Mouse (Mus musculus) activated CD4-positive, CD25-positive, alpha-beta regulatory T cell (primary cell): Measurements from ENCODE around the gene Rpl19. TPM values are rescaled to one million over a fixed set of nuclear protein-coding genes. Genes with fewer than 3 reads are reported as not detected.

ENCODE experiments used
- polyA plus RNA-seq, 2 experiments: library from polyadenylated mRNA; unstranded; fragments of 100-300 nt; shearing (Covaris generic); gene quantifications; one replicate each; pipeline ENCODE4 v1.2.1; 2017

Rpl19 gene
- polyA plus RNA-seq: 1,000 to 10,000 TPM; 1,409 to 2,156 TPM

DNA sequence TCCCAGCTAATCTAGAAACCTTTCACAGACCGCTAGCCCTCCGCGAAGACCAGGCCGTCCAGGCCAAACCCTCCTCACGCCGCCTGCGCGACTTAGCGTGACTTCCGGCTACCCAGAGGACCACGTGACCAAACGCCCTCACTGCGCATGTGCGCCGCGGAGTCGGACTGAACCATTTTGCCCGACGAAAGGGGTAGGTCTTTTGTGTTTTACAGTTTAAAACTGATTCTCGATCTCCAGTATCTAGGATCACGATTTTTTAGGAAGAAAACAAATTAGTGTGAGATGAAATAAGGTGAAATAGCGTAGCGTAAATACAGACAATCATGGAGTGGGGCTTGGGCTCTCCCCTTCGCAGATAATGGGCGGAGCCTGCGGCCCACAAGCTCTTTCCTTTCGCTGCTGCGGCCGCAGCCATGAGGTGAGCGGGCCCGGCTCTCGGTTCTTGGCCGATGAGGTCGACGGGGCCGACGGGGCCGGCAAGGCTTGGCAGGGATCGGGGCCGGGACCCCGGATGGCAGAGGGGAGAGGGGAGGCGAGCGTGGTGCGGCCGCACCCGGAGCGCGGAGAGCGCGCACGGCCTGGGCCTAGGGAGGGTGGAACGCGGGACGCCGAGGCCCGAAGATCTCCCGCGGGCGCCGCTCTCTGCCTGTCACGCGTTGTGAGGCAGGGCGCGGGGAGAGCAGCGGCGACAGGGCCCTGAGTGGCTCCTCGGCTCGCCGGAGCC is at the start of gene Rpl19:
Gene Rpl19, plus strand, starts transcription at position 141 of the 727 bp plus-strand sequence.

DNA sequence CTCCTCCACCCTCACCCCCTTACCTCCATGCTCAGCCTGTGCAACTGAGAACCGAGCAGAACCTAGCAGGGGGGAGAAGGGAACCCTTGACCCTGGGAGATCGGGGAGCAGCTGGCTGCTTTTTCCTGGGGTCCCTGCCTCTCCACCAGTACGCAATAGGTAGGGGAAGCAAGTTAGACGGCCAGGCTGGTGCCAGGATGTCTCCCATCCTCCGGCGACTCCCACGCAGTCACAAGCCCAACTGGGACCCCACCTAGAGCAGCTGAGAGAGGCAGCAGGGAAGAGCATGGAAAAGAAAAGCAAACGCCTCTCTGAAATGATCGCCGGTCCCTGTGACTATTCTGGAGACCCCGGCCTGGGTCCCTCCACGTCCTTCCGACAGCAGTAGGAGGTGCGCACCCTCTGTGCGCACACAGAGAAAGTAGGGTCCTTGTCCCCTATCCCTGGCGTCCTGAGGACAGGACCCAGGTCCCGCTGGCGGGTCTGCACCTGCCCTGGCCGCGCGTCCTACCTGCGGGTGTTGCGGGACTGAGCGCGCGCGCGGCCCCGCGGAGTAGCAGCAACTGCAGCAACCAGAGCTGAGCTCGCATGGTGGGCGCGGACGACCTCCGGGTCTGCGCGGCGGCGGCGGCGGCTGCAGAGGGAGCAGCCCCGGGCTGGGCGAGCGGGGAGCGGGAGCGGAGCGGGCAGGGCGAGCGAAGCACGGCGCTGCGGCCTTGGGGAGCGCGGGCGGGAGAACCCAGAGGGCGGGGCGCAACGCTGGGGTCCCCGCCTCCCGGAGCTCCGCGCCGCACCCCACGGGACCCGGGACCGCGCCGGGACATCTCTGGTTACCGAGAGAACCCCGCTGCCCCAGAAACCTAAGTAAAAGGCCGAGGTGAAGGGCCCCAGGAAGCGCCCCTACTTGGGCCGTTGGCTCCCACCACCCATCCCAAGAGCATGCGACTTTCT is 40.5 kb upstream of the Rpl19 start, which contains the start of gene Plxdc1:
Gene Plxdc1, minus strand, starts transcription at position 718 of the 951 bp plus-strand sequence.

DNA sequence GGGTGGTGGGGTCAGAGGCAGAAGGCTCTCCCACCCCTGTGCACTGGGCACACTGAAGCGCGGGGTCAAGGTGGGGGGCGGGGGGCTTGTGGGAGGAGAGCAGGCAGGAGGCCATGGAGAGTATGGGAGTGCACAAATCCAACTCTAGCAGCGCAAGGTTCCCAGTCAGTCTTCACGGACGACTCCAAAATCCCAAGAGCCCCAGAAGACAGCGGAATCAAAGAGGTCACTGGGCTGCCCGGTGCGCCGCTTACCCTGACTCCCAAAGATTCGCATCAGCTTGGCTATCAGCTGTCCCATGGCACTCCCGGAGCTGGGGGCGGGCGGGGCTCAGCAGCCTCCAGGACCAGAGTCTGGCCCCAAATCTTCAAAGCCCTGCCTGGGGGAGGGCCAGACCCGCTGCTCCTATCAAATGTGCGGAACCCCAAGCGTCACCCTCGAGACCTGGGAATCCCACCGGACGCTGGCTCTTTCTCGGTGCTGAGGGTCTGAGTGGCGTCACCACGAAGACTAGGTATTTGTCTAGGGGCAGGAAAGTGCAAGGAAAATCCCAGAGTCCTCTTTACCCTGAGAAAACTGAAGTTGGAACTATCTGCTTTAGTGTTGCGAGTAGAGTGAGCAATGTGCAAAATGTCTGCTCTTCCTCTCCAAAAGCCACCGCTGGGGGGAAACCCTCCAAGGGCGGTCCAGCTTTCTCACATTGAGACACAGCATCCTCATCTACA is 30.8 kb upstream of the Rpl19 start, which contains the start of gene Arl5c:
Gene Arl5c, minus strand, starts transcription at position 618 of the 725 bp plus-strand sequence.

DNA sequence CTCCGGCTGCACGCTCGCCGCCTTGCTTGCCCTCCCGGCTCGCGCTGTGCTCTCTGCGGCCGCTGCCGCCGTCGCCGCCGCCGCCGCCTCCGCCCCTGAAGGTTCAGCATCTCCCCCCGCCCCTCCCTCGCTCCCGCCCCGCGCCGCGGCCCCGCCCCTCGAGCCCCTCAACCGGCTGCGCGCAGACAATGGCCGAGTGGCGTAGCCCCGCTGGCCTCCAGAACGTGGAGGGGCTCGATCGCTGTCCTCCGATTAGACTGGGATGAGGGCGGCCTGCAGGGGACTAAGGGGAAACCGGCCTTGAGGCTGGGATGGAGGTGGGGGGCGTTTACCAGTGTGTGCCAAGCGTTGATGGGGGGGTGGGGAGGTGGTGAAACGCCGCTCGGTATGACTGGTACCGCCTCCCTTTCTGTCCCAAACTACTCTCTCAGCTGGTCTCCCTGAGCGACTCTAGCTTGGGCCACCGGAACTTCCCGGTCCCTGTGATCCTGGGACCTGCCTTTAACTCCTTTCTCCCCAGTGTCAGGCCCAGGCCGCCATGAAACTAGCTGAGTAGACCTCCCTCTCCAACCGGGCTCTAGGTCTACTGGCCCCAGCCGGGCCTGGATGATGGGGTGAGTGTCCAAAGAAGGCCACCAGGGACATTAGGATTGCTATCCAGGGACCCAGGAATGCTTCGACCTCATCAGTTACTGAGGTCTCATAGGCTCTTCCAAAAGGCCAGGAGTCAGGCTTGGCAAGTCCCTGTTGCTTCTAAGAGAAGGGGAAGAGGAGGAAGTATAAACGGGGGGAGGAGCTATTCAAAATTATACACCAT is 3.7 kb upstream of the Rpl19 start, which contains the start of gene Cacnb1:
Gene Cacnb1, minus strand, starts transcription at position 480 of the 817 bp plus-strand sequence.

DNA sequence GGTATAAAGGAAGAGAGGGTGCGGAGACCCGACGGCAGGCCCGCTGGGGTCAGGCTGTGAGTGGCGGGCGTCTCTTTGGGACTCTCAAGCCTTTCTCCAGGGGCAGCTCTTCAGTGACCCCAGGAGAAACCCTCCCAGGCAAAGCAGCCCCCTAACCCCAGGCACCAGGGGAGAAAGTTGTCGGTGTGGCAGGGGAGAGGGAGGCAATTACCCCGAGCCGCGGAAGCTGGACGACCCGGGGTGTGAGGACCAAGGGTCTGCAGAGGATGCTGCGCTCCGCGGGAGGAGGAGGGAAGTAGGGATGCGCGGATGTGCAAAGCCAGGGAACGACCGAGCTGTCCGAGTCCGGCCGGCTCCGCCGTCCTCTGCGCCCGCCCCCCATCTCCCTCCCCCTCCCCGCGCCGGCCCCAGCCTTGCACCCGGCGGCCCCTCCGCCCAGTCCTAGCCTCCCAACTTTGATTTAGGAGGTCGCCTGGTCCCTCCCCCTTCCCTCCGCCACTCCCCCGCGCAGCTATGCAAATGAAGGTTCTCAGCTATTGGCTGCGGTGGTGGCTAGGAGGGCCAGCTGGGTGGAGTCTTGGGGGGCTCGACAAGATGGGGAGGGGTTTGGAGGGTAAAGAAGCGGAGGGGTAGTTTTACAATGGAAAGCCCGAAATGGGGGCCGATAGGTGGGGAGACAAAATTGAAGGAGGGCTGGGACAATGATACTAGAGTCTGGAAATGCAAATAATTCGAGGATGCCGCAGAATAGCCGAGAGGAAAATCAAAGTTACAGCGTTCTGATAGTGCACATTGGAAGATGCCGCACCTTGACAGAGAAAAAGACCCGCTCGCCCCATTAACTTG is 26.7 kb downstream of the Rpl19 start, which contains the start of gene Stac2:
Gene Stac2, minus strand, starts transcription at position 474 of the 846 bp plus-strand sequence.

Other genes starting within 250 kb of the Rpl19 start
- 100 to 1,000 TPM; 356 to 584 TPM for gene Rpl23, start 244.3 kb upstream of the Rpl19 start, polyA plus RNA-seq
- gene Lasp1, start 227.7 kb upstream of the Rpl19 start, polyA plus RNA-seq: 100 to 1,000 TPM; 135 to 219 TPM
- gene B230217C12Rik, start 185.9 kb upstream of the Rpl19 start, polyA plus RNA-seq: 1 to 10 TPM; 1.4 TPM
- gene Fbxo47, start 142.6 kb upstream of the Rpl19 start, polyA plus RNA-seq: under 1 TPM; 0.61 to 0.85 TPM
- 10 to 100 TPM in 1 of 2 experiments, 1 to 10 TPM in 1; 3.7 to 17.8 TPM for gene Plxdc1, start 40.3 kb upstream of the Rpl19 start, polyA plus RNA-seq
- gene Arl5c, start 30.5 kb upstream of the Rpl19 start, polyA plus RNA-seq: 100 to 1,000 TPM in 1 of 2 experiments, 10 to 100 TPM in 1; 79.5 to 139 TPM
- 10 to 100 TPM in 1 of 2 experiments, 1 to 10 TPM in 1; 9.8 to 19.5 TPM for gene Cacnb1, start 3.7 kb upstream of the Rpl19 start, polyA plus RNA-seq
- gene Stac2, start 26.8 kb downstream of the Rpl19 start, polyA plus RNA-seq: under 1 TPM; 0.10 to 0.18 TPM
- 10 to 100 TPM; 30.8 to 41.5 TPM for gene Fbxl20, start 123.7 kb downstream of the Rpl19 start, polyA plus RNA-seq
- gene Med1, start 166.6 kb downstream of the Rpl19 start, polyA plus RNA-seq: 10 to 100 TPM; 31.7 to 44.3 TPM
- 10 to 100 TPM; 16.4 to 18.7 TPM for gene Cdk12, start 176.3 kb downstream of the Rpl19 start, polyA plus RNA-seq